Mouse (Mus musculus): Measurements from ENCODE around the gene Trim69.

- no peak for TF ChIP-seq USF1 (IDR thresholded peaks at IDR 0.05; ENCODE audit: low read depth)
- no peak for TF ChIP-seq CTCF (IDR thresholded peaks at IDR 0.05; ENCODE audit: control insufficient read depth, insufficient read depth, insufficient read length)
- no peak for TF ChIP-seq MYOG (IDR thresholded peaks at IDR 0.05; ENCODE audit: control insufficient read depth, extremely low read depth, insufficient read length)
These were observed 3.1 kb downstream of the Trim69 start for GRCm38 (mm10) chr2:122163430-122164195.
